ENCODE assay signal across 13 mouse cellular contexts in the genomic region with DNA sequence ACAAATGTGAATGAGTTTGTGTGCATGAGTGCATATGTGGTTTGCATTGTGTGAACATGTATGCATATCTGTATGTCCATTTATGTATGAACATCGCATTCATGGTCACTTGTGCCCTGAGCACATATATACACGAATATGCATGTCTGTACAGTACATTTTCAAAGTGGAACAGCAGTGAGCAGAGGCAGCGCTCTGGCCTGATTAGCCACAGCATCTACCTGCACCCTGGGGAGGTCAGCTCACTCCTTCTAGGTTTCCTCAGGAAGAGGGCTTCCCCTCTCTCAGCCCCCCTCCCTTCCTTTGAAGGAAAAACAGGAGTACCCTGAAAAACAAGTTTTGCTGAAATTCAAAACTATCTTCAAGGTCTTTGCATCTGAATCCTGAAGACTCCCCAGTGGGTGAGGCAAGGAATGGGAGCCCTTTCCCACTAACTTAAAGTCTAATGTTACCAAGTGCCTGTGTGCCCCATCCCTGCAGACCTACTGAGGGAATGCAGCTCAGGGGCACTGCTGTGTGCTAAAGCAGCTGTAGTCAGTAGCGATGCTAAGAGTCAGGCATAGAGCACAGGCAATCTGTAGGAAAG. TPM values are rescaled to one million over a fixed set of nuclear protein-coding genes. Genes with fewer than 3 reads are reported as not detected.
A peak's percentile ranks its signal among the peaks of the same experiment; 100 is the strongest.
DNase-seq lines count a peak whose midpoint lies in the region; ATAC-seq and TF ChIP-seq lines count a peak whose summit lies in the region.
"Had no signal": no experiment of that assay in that cellular context is flagged by ENCODE, and none has a peak within 500 bp of the region (broad histone marks: within the 10 kb centered on the region; RNA-seq: fewer than 3 reads in every experiment).

No protein-coding gene starts in this region.

- H3K9ac ChIP-seq in kidney, postnatal 0 days (ENCODE audit: low read depth, low read length), result no peak overlapping the region
- peak overlapping the region; percentile 8; the same call in 1 of the 2 replicates for H3K9ac ChIP-seq in ES-E14 (ENCODE audit: insufficient read depth, low read depth, low read length, poor library complexity, severe bottlenecking)
- H3K9ac ChIP-seq in hindbrain, embryonic 14.5 days, result no peak overlapping the region
- H3K9ac ChIP-seq in liver, embryonic 11.5 days (ENCODE audit: low read depth, low read length), result no peak overlapping the region
- H3K9ac ChIP-seq: liver, embryonic 14.5 days had no signal

- H3K4me2 ChIP-seq in kidney, postnatal 0 days (ENCODE audit: low read length), result 0 out of 2 replicates have a peak overlapping the region, but pooled peaks have one; percentile 82
- 0 out of 2 replicates have a peak overlapping the region, but pooled peaks have one; percentile 86 for H3K4me2 ChIP-seq in hindbrain, embryonic 14.5 days (replicated peaks)
- H3K4me2 ChIP-seq in liver, embryonic 11.5 days, result no peak overlapping the region; the same call in 1 of the 2 replicates

- no peak for ATAC-seq in kidney, postnatal 0 days (replicated peaks; ENCODE audit: low FRiP score, low read depth)
- ATAC-seq in hindbrain, embryonic 14.5 days (ENCODE audit: low FRiP score), result no peak
- ATAC-seq in liver, embryonic 11.5 days (replicated peaks; ENCODE audit: low FRiP score), result no peak

- no peaks in the 10 kb centered on the region for H3K36me3 ChIP-seq in kidney, postnatal 0 days (ENCODE audit: insufficient read depth, low read length)
- H3K36me3 ChIP-seq in ES-E14 (ENCODE audit: control insufficient read depth, insufficient read depth, low read length, poor library complexity, severe bottlenecking), result peaks cover 21% of the 10 kb centered on the region; the same call in 1 of the 2 replicates
- no peaks in the 10 kb centered on the region for H3K36me3 ChIP-seq in hindbrain, embryonic 14.5 days (replicated peaks; ENCODE audit: control insufficient read depth, insufficient read depth)
- no peaks in the 10 kb centered on the region for H3K36me3 ChIP-seq in liver, embryonic 11.5 days (ENCODE audit: control insufficient read depth, insufficient read depth, low read length)

- H3K27me3 ChIP-seq in kidney, postnatal 0 days (ENCODE audit: insufficient read depth, low read length), result no peaks in the 10 kb centered on the region
- H3K27me3 ChIP-seq in hindbrain, embryonic 14.5 days (ENCODE audit: control insufficient read depth, insufficient read depth, low read length), result peaks cover 29% of the 10 kb centered on the region
- H3K27me3 ChIP-seq in liver, embryonic 11.5 days (replicated peaks; ENCODE audit: control insufficient read depth, insufficient read depth, low read length), result peaks cover 31% of the 10 kb centered on the region

- intact Hi-C loops in heart, postnatal 14 days (cut with DNase I), result no loop called here

- in situ Hi-C loops in ES-E14 (cut with MboI; ENCODE audit: low sequenced_read_pairs in 2 of 2, unreplicated experiment in 2 of 2), result no loop called here

- H3K27ac ChIP-seq in kidney, postnatal 0 days, result no peak overlapping the region
- peak overlapping the region; percentile 96 for H3K27ac ChIP-seq in ES-E14 (ENCODE audit: insufficient read depth, low read depth, low read length, poor library complexity, severe bottlenecking)
- H3K27ac ChIP-seq in hindbrain, embryonic 14.5 days, result no peak overlapping the region
- no peak overlapping the region for H3K27ac ChIP-seq in liver, embryonic 11.5 days (ENCODE audit: low read depth, low read length)
- H3K27ac ChIP-seq: liver, embryonic 14.5 days had no signal

- 68% methylated on average over 4 of the region's 4 CpGs for WGBS in kidney, postnatal 0 days
- 48% methylated on average over 4 of the region's 4 CpGs for WGBS in hindbrain, embryonic 14.5 days
- WGBS in liver, embryonic 11.5 days, result 56% methylated on average over 4 of the region's 4 CpGs

- peaks cover 11% of the 10 kb centered on the region; the same call in 1 of the 2 replicates for H3K4me1 ChIP-seq in kidney, postnatal 0 days (replicated peaks; ENCODE audit: insufficient read depth, low read length)
- peaks cover 14 to 49% of the 10 kb centered on the region in 2 experiments for H3K4me1 ChIP-seq in ES-E14 (ENCODE audit: control insufficient read depth in 2 of 2, insufficient read depth in 2 of 2, low read length in 2 of 2, poor library complexity in 1 of 2)
- H3K4me1 ChIP-seq in hindbrain, embryonic 14.5 days (replicated peaks; ENCODE audit: control insufficient read depth, insufficient read depth, low read length), result peaks cover 14% of the 10 kb centered on the region
- peaks cover 49% of the 10 kb centered on the region for H3K4me1 ChIP-seq in liver, embryonic 11.5 days (replicated peaks; ENCODE audit: control insufficient read depth, insufficient read depth, low read length)

- DNase-seq in heart, adult 11 months, result peak; percentile 59
- DNase-seq in heart, postnatal 14 days, result no peak
- no peak for DNase-seq in kidney, postnatal 0 days (ENCODE audit: low spot score)
- no peak for DNase-seq in kidney, adult 11 months
- no peak for DNase-seq in ES-E14 (ENCODE audit: low read depth, low spot score)
- no peak for DNase-seq in hindbrain, embryonic 14.5 days (ENCODE audit: low spot score)
- DNase-seq in adrenal gland, adult (ENCODE audit: inconsistent age in 2 of 2, low spot score in 1 of 2), result no peak
- no peak for DNase-seq in liver, embryonic 11.5 days (ENCODE audit: low spot score)
- DNase-seq: adrenal gland, postnatal 10 days; cerebellum, adult 11-12 months; retina, postnatal 1 day; thymus, postnatal 4 days had no signal

- TF ChIP-seq CTCF in kidney, postnatal 0 days (IDR thresholded peaks at IDR 0.05; ENCODE audit: low read depth), result no peak

- no peaks in the 10 kb centered on the region for H3K9me3 ChIP-seq in kidney, postnatal 0 days (replicated peaks; ENCODE audit: low read length)
- no peaks in the 10 kb centered on the region for H3K9me3 ChIP-seq in ES-E14 (ENCODE audit: control insufficient read depth, insufficient read depth, low read depth, low read length)
- no peaks in the 10 kb centered on the region for H3K9me3 ChIP-seq in hindbrain, embryonic 14.5 days (ENCODE audit: control insufficient read depth, low read length)
- H3K9me3 ChIP-seq in liver, embryonic 11.5 days (ENCODE audit: control insufficient read depth, low read length), result no peaks in the 10 kb centered on the region

- no peak overlapping the region for H3K4me3 ChIP-seq in kidney, postnatal 0 days (replicated peaks; ENCODE audit: low read depth, low read length)
- H3K4me3 ChIP-seq in ES-E14 (ENCODE audit: insufficient read depth in 1 of 2, low read depth in 1 of 2, low read length in 2 of 2, poor library complexity in 1 of 2, severe bottlenecking in 1 of 2), result peak overlapping the region; percentile 11 to 82; a peak in 3 of 4 replicates
- H3K4me3 ChIP-seq in hindbrain, embryonic 14.5 days (replicated peaks; ENCODE audit: low read length), result no peak overlapping the region
- no peak overlapping the region for H3K4me3 ChIP-seq in liver, embryonic 11.5 days (ENCODE audit: low read depth, low read length)

TF ChIP-seq in ES-E14, 5 proteins besides CTCF, POLR2A, EP300 and RAD21:
- TF ChIP-seq ZNF384 (IDR thresholded peaks at IDR 0.05; ENCODE audit: low read depth, low read length), result no peak
- TF ChIP-seq HCFC1 (IDR thresholded peaks at IDR 0.05; ENCODE audit: borderline replicate concordance, insufficient read depth, low read length), result no peak
- TF ChIP-seq ZC3H11A (IDR thresholded peaks at IDR 0.05; ENCODE audit: borderline replicate concordance, low read depth, low read length), result no peak
- TF ChIP-seq MAFK (IDR thresholded peaks at IDR 0.05; ENCODE audit: insufficient read depth, low read depth, low read length), result no peak
- TF ChIP-seq CHD2 (IDR thresholded peaks at IDR 0.05; ENCODE audit: low read depth, low read length), result no peak

RNA-seq across cellular contexts. Expression of a gene that starts 2.9 kb away (rescaled TPM):
- 10 to 100 TPM; 30.0 to 31.8 TPM for total RNA-seq in heart, postnatal 14 days (2021)
- polyA plus RNA-seq in kidney, postnatal 0 days (2015; fragmentation: Nextera tagmentation; extraction: Ambion mirVana), result 178 and 197 TPM in 2 replicates
- 414 and 791 TPM in 2 replicates for total RNA-seq in ES-E14 (2012; rRNA removed)
- polyA plus RNA-seq in hindbrain, embryonic 14.5 days (2014; fragmentation: Nextera tagmentation; extraction: Ambion mirVana), result 38.6 and 51.2 TPM in 2 replicates
- polyA plus RNA-seq in liver, embryonic 11.5 days (2014; fragmentation: Nextera tagmentation; extraction: Ambion mirVana), result 55.3 and 60.2 TPM in 2 replicates

Comparison
In these comparisons a context has a peak if more than half of its experiments do, and no peak if none do; other contexts are left out.
1. H3K4me3 ChIP-seq: peak in ES-E14 (2 of 2); none in kidney, postnatal 0 days (single experiment), hindbrain, embryonic 14.5 days (single experiment) and liver, embryonic 11.5 days (single experiment).